Mouse (Mus musculus) liver, embryonic 11.5 days (tissue): Measurements from ENCODE around the gene Bcl2l2. TPM values are rescaled to one million over a fixed set of nuclear protein-coding genes. Genes with fewer than 3 reads are reported as not detected.

Source experiments
- ATAC-seq: fragments of 200-750 bp; cut with Nextera tagmentation; replicated peaks from 2 replicates; pipeline ENCODE4 v1.8.0; 2017; ENCODE audit warnings: moderate number of reproducible peaks, mild to moderate bottlenecking, moderate TSS enrichment, moderate library complexity; ENCODE audit not compliant: low FRiP score
- DNase-seq: peaks from one replicate; pipeline ENCODE4 v3.0.0-alpha.2; 2017; ENCODE audit warnings: low spot score
- H3K27ac ChIP-seq: fragments of 300-500 bp; sonication (generic); 2 replicates; pipeline ENCODE4 v1.5.1; 2014; ENCODE audit warnings: mild to moderate bottlenecking, low read depth, low read length, control low read depth
- H3K27me3 ChIP-seq: fragments of 300-500 bp; sonication (generic); replicated peaks from 2 replicates; pipeline ENCODE4 v1.6.1; 2014; ENCODE audit warnings: low read length, mixed read lengths; ENCODE audit not compliant: control insufficient read depth, insufficient read depth
- H3K36me3 ChIP-seq: fragments of 300-500 bp; sonication (generic); 2 replicates; pipeline ENCODE4 v1.6.1; 2014; ENCODE audit warnings: mild to moderate bottlenecking, low read length, moderate library complexity, mixed read lengths; ENCODE audit not compliant: control insufficient read depth, insufficient read depth
- H3K4me1 ChIP-seq: fragments of 300-500 bp; sonication (generic); replicated peaks from 2 replicates; pipeline ENCODE4 v1.6.1; 2014; ENCODE audit warnings: low read length, mixed read lengths; ENCODE audit not compliant: control insufficient read depth, insufficient read depth
- H3K4me2 ChIP-seq: fragments of 300-500 bp; sonication (generic); 2 replicates; pipeline ENCODE4 v1.6.1; 2014; ENCODE audit warnings: mild to moderate bottlenecking, control low read depth, moderate library complexity
- H3K4me3 ChIP-seq: fragments of 300-500 bp; sonication (generic); 2 replicates; pipeline ENCODE4 v1.5.1; 2014; ENCODE audit warnings: low read depth, low read length, control low read depth
- H3K9ac ChIP-seq: fragments of 300-500 bp; sonication (generic); 2 replicates; pipeline ENCODE4 v1.6.1; 2014; ENCODE audit warnings: low read depth, low read length, control low read depth
- H3K9me3 ChIP-seq: fragments of 300-500 bp; sonication (generic); 2 replicates; pipeline ENCODE4 v1.6.1; 2016; ENCODE audit warnings: low read length, inconsistent platforms, mixed read lengths; ENCODE audit not compliant: control insufficient read depth
- WGBS: fragments of 180-500 bp; shearing (Covaris S2); extraction: QIAGEN DNeasy Blood & Tissue Kit; methylation state at CpG from one replicate; pipeline ENCODE4 v1.1.7; 2014; 5-methylcytosine and 5-hydroxymethylcytosine counted together
- polyA plus RNA-seq: library from polyadenylated mRNA; unstranded; fragments of >200 nt; fragmentation: Nextera tagmentation; extraction: Ambion mirVana; gene quantifications from 2 replicates; pipeline ENCODE4 v1.2.1, GENCODE M21; 2014

Bcl2l2 gene
- polyA plus RNA-seq = 2.0 and 2.1 TPM in 2 replicates

DNA sequence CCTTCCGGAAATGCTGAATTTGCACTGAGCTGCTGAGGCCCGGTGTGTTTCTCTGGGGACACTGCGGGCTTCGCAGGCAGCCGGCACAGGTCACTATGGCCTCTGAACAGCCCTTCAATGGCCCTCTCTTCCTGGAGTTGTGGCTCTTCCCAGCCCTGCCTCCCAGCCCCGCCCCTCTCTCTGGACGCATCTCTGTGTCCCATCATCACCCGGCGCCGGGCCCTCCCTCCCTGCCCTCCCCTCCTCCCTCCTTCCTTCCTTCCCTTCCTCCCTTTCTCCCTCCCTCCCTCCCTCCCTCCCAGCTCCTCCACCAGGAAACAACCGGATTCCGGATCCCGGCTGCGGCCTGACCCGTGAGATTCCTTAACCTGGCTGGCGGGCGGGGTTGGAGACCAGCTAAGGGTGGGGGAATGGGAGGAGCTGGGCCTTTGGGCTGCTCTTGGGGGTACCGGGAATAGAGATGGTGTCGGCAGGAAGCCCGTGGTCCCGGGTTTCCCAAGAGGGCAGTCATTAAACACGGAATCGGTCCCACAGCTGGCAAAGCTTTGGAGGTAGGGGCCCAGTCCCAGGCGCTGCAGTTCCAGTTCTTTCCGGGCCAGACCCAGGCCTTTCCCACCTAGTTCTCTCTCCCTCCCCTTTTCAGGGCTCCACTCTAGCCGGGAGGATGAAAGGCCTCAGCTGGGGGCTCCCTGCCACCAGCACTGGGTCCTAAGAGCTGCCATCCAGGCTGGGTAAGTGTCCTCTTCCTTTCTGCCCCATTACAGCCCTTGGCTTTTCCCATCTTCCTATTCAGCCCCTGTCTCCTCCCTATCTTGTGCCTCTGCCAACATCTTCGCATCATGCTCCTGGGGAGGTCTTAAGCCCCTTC lies at the start of gene Bcl2l2, which contains the start of gene Gm20521:
TSS of gene Bcl2l2 (plus strand) at position 224 of the 868 bp plus-strand sequence.
TSS of gene Gm20521 (plus strand) at position 288 of the 868 bp plus-strand sequence.
- peaks cover 10% of the 10 kb centered on the region; the same call in 1 of the 2 replicates for H3K4me1 ChIP-seq
- 0 out of 2 replicates have a peak, but pooled peaks cover 2% of the 10 kb centered on the region for H3K36me3 ChIP-seq
- H3K4me2 ChIP-seq = peak within 1 kb of the TSS; percentile 90
- ATAC-seq (peak; percentile 87), DNase-seq (peak; percentile 77)
- H3K9ac ChIP-seq = peak within 1 kb of the TSS; percentile 79
- peak within 1 kb of the TSS; percentile 75 for H3K27ac ChIP-seq
- peak within 1 kb of the TSS; percentile 73 for H3K4me3 ChIP-seq
- H3K27me3 ChIP-seq = no peaks in the 10 kb centered on the region
- H3K9me3 ChIP-seq = no peaks in the 10 kb centered on the region
- 2% methylated on average over 27 of the region's 27 CpGs for WGBS

GRCm38 (mm10) chr14:54843461-54843860 lies 39.7 kb upstream of the Bcl2l2 start:
- 5% methylated on average over 4 of the region's 4 CpGs for WGBS
- Histone ChIP-seq H3K27me3 (no peaks in the 10 kb centered on the region; the same call in 1 of the 2 replicates), H3K4me1 (no peaks in the 10 kb centered on the region), H3K9me3 (no peaks in the 10 kb centered on the region), H3K9ac (no peak overlapping the region), H3K4me2 (no peak overlapping the region), H3K36me3 (no peaks in the 10 kb centered on the region), H3K4me3 (no peak overlapping the region), H3K27ac (no peak overlapping the region)
- ATAC-seq (no peak), DNase-seq (no peak)

GRCm38 (mm10) chr14:54855726-54856125 lies 27.5 kb upstream of the Bcl2l2 start:
- Histone ChIP-seq H3K36me3 (no peaks in the 10 kb centered on the region; the same call in 1 of the 2 replicates), H3K9ac (no peak overlapping the region), H3K4me3 (no peak overlapping the region), H3K27me3 (no peaks in the 10 kb centered on the region), H3K9me3 (no peaks in the 10 kb centered on the region), H3K4me2 (no peak overlapping the region), H3K27ac (no peak overlapping the region), H3K4me1 (no peaks in the 10 kb centered on the region)
- WGBS = 92% methylated on average over 3 of the region's 3 CpGs
- DNase-seq = no peak
- no peak for ATAC-seq

DNA sequence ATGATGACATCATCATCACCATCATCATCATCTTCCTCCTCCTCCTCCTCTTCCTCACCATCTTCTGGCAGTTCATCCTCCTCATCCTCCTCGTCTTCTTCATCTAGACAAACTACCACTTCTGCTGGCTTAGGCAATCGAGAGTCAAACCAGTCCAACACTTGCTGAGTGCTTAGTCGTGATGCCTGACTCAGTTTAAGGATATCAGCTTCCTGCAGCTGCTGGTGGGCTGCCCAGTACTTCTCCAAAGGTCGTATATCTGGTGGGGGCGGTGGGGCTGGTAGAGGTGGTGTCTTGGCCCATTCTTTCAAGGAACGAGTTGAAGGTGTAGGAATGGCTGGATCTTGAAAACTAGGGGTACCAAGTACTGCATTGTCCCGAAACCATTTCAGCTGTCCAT lies 26.5 kb upstream of the Bcl2l2 start:
- Histone ChIP-seq H3K36me3 (no peaks in the 10 kb centered on the region; the same call in 1 of the 2 replicates), H3K4me1 (no peaks in the 10 kb centered on the region), H3K27ac (no peak overlapping the region), H3K27me3 (no peaks in the 10 kb centered on the region), H3K4me3 (no peak overlapping the region), H3K9ac (no peak overlapping the region), H3K4me2 (no peak overlapping the region), H3K9me3 (no peaks in the 10 kb centered on the region)
- ATAC-seq (no peak), DNase-seq (no peak)
- 48% methylated on average over 7 of the region's 7 CpGs for WGBS

DNA sequence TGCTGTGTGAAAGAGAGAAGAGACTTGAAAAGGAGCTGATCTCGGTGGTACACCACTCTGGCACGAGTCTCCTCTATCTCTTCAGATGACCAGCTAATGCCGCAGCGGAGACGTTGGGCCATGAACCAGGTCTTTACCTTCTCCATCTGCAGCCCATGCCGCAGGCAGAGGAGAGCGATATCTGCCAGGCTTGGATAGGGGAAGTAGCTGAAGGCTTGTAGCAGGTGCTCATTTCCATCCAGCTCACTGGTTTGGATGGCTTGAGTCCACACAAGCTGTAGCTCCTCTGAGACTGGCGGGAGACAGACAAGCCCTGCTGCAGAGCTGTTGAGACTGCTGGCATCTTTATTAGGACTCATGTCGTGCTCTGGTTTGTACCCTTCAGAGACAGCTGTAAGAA lies 25.3 kb upstream of the Bcl2l2 start:
- Histone ChIP-seq H3K4me1 (no peaks in the 10 kb centered on the region), H3K27me3 (no peaks in the 10 kb centered on the region), H3K4me3 (no peak overlapping the region), H3K4me2 (no peak overlapping the region), H3K36me3 (no peaks in the 10 kb centered on the region; the same call in 1 of the 2 replicates), H3K9me3 (no peaks in the 10 kb centered on the region), H3K27ac (no peak overlapping the region), H3K9ac (no peak overlapping the region)
- no peak for ATAC-seq
- no peak for DNase-seq
- 90% methylated on average over 9 of the region's 9 CpGs for WGBS

DNA sequence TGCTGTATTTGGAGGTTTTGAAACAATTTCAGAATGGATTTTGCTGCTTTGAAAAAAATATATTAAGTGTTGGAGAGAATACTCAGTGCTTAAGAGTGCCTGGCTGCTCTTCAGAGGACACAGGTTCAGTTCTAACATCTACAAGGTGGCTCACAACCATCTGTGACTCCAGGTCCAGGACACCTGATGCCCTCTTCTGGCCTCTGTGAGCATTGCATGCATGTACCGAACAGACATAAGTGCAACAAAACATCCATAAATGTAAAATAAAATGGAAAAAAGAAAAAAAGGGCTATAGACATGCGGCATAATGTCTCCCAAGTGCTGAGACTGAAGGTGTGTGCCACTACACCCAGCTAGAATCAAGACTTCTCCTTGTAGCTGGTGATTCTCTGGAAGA lies 22.7 kb upstream of the Bcl2l2 start:
- H3K4me3 ChIP-seq = no peak overlapping the region
- DNase-seq = no peak
- WGBS = 34% methylated on average over 2 of the region's 2 CpGs
- H3K9me3 ChIP-seq = no peaks in the 10 kb centered on the region
- H3K27me3 ChIP-seq = no peaks in the 10 kb centered on the region
- no peak overlapping the region for H3K4me2 ChIP-seq
- H3K9ac ChIP-seq = no peak overlapping the region
- ATAC-seq = no peak
- no peak overlapping the region for H3K27ac ChIP-seq
- no peaks in the 10 kb centered on the region; the same call in 1 of the 2 replicates for H3K36me3 ChIP-seq
- no peaks in the 10 kb centered on the region; the same call in 1 of the 2 replicates for H3K4me1 ChIP-seq

DNA sequence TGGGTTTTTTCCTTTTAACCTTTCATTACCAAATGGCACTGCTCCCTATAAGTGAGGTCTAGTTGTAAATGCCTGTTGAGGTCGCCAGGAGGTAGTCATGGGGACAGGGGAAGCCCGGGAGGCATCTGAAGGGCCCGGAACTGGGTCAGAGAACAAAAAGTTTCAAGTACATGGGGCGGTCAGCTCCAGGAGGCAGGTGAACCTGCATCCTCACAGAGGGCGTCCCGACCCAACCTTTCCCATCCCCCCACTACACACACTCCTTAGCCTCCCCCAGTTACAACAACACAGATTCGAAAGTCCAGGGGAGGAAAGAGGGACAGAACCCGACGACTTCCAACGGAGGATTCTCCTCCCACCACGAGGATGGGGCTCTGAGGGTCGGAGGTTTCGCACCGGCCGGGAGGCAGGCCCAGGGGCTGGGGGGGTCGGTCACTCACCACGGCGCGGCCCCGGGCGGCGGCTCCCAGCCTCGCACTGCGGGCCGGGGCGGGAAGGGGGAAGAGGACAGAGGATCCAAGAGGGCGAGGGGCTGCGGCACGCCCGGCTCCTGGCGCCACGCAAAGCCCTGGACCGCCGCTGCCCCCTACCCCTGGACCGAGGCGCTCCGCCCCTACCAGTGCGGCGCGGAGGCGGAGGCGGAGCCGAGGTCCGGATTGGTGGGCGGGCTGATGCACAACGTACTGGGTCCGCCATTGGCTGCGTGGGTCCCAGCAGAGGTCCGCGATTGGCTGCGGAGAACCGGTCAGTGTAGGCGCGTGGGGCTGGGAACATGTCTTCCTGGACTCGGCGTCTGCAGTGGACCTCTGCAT lies 19.5 kb upstream of the Bcl2l2 start:
- H3K9ac ChIP-seq = peak overlapping the region; percentile 86
- WGBS = under 1% methylated on average over 55 of the region's 56 CpGs
- H3K36me3 ChIP-seq = no peaks in the 10 kb centered on the region; the same call in 1 of the 2 replicates
- H3K9me3 ChIP-seq = no peaks in the 10 kb centered on the region
- H3K4me3 ChIP-seq = peak overlapping the region; percentile 77
- no peaks in the 10 kb centered on the region for H3K27me3 ChIP-seq
- ATAC-seq (peak; percentile 99), DNase-seq (peak; percentile 89)
- H3K4me1 ChIP-seq = no peaks in the 10 kb centered on the region; the same call in 1 of the 2 replicates
- H3K4me2 ChIP-seq = peak overlapping the region; percentile 89
- 0 out of 2 replicates have a peak overlapping the region, but pooled peaks have one; percentile 41 for H3K27ac ChIP-seq

GRCm38 (mm10) chr14:54864313-54865036 lies 18.7 kb upstream of the Bcl2l2 start:
- Histone ChIP-seq H3K4me2 (peak overlapping the region; percentile 89), H3K9me3 (no peaks in the 10 kb centered on the region), H3K27me3 (no peaks in the 10 kb centered on the region), H3K4me1 (no peaks in the 10 kb centered on the region; the same call in 1 of the 2 replicates), H3K4me3 (peak overlapping the region; percentile 77), H3K27ac (no peak overlapping the region), H3K9ac (peak overlapping the region; percentile 86), H3K36me3 (no peaks in the 10 kb centered on the region; the same call in 1 of the 2 replicates)
- 13% methylated on average over 21 of the region's 21 CpGs for WGBS
- no peak for DNase-seq
- no peak for ATAC-seq
